Mouse (Mus musculus): Measurements from ENCODE around the gene Disp2.

DNA sequence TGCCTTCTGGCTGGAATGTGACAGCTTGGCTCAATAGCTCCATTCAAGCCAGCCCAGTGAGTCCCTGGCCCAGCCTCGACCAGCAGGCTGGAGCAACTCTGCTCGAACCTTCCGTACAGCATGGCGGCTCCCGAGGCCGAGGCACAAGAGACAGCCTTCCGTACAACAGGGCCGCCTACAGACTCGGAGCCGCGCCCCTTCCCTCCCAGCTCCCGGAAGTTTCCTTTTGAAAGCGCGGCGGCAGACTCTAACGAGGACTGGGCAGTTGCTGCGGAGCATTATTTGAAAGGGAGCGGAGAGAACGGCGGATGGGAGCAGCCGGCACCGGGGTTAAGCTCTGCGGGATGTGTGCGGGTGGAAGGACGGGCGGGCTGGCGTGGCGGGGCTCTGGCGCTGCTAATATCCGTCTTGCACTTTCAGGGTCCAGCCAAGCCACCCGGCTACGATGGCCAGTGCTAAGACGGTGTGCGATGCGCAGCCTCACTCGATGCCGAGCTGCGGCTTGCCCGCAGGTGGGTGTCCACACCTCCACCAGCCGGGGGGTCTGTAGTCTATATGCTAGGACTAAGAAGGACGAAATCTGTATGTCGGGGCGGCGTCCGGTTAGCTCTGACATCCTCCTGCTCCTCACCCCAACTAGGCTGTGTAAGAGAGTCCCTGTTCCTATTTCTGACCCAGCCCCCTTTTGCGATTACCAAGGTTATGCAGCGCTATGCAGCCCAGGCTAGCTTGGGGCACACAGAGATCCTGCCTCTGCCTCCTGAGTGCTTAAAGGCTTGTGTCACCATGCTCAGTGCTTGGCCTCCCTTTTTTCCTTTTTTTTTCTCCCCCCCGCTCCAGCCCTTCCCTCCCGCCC is 34.7 kb downstream of the Disp2 start, which contains the start of gene Knstrn:
- TF ChIP-seq GATA1 (IDR thresholded peaks at IDR 0.05; ENCODE audit: borderline replicate concordance, low read length) (no peak), FLI1 (IDR thresholded peaks at IDR 0.05; ENCODE audit: low read length) (peak; percentile 54; the same call in 1 of the 2 replicates)

Data from megakaryocyte, embryonic 14.5 days (primary cell).